8 mouse cellular contexts compared by ENCODE assay signal in genomic region chr5:140619151-140619771, GRCm38 (mm10). TPM values are rescaled to one million over a fixed set of nuclear protein-coding genes. Genes with fewer than 3 reads are reported as not detected.
A peak's percentile ranks its signal among the peaks of the same experiment; 100 is the strongest.
DNase-seq lines count a peak whose midpoint lies in the region; TF ChIP-seq lines count a peak whose summit lies in the region.

No protein-coding gene starts in this region.

- H3K4me1 ChIP-seq in heart, adult 2 months (ENCODE audit: control insufficient read depth, insufficient read depth, low read length): no peaks in the 10 kb centered on the region
- H3K4me1 ChIP-seq in liver, adult 2 months (ENCODE audit: control insufficient read depth, insufficient read depth, low read length): no peaks in the 10 kb centered on the region; the same call in 1 of the 2 replicates

- peak; percentile 86 for TF ChIP-seq EP300 in heart, adult 2 months (IDR thresholded peaks at IDR 0.05; ENCODE audit: insufficient read depth, low read depth, low read length)

- H3K4me3 ChIP-seq in heart, adult 2 months: no peak overlapping the region
- H3K4me3 ChIP-seq in liver, adult 2 months (ENCODE audit: insufficient read depth, low read depth, low read length): no peak overlapping the region

- no peaks in the 10 kb centered on the region for H3K36me3 ChIP-seq in heart, adult 2 months (ENCODE audit: control insufficient read depth, insufficient read depth, low read length)
- no peaks in the 10 kb centered on the region for H3K36me3 ChIP-seq in liver, adult 2 months (ENCODE audit: control insufficient read depth, insufficient read depth, low read length)

- no peak; the same call in 1 of the 2 replicates for TF ChIP-seq POLR2A in heart, adult 2 months (IDR thresholded peaks at IDR 0.05; ENCODE audit: insufficient read depth, low read depth, low read length)
- no peak for TF ChIP-seq POLR2A in liver, adult 2 months (IDR thresholded peaks at IDR 0.05; ENCODE audit: extremely low read depth, insufficient read depth, low read length)

- no peak overlapping the region for H3K9ac ChIP-seq in heart, adult 2 months (ENCODE audit: low read depth, low read length)
- H3K9ac ChIP-seq in liver, adult 2 months (ENCODE audit: low read depth, low read length): no peak overlapping the region

- no peak overlapping the region for H3K27ac ChIP-seq in heart, adult 2 months
- no peak overlapping the region for H3K27ac ChIP-seq in liver, adult 2 months (replicated peaks; ENCODE audit: insufficient read depth, low read depth, low read length)

- WGBS in heart, adult 2 months: 18% methylated on average over 6 of the region's 6 CpGs
- 20% methylated on average over 6 of the region's 6 CpGs for WGBS in liver, adult 2 months

- H3K27me3 ChIP-seq in heart, adult 2 months (ENCODE audit: control insufficient read depth, insufficient read depth, low read length): no peaks in the 10 kb centered on the region
- H3K27me3 ChIP-seq in liver, adult 2 months (ENCODE audit: control insufficient read depth, insufficient read depth, low read length): no peaks in the 10 kb centered on the region

- peak; percentile 85 for TF ChIP-seq CTCF in heart, adult 2 months (IDR thresholded peaks at IDR 0.05)
- TF ChIP-seq CTCF in liver, adult 2 months (IDR thresholded peaks at IDR 0.05; ENCODE audit: low read depth, low read length): peak; percentile 90

- peak; percentile 76 to 84 for DNase-seq in heart, adult 2 months
- DNase-seq in heart, postnatal 25 days (ENCODE audit: low spot score): no peak
- peak; percentile 69 for DNase-seq in c-Kit-negative CD71-positive TER-119-positive erythroid progenitor cells, embryonic 14.5 days (ENCODE audit: low read depth, low spot score)
- DNase-seq in frontal cortex, postnatal 25 days (ENCODE audit: low spot score in 2 of 2): peak; percentile 72 to 73
- DNase-seq in kidney, adult 18-20 months: peak; percentile 79
- DNase-seq in liver, adult 2 months (ENCODE audit: extremely low read depth, low read depth, low spot score): peak; percentile 16
- DNase-seq in natural killer cell, adult 2 months (ENCODE audit: low spot score in 2 of 2): peak; percentile 80 to 85
- DNase-seq in testis, postnatal 10 days (ENCODE audit: low spot score): peak; percentile 91

- H3K79me2 ChIP-seq in heart, adult 2 months (replicated peaks; ENCODE audit: control insufficient read depth, insufficient read depth, low read length): no peaks in the 10 kb centered on the region
- H3K79me2 ChIP-seq in liver, adult 2 months (ENCODE audit: control insufficient read depth, insufficient read depth, low read length): no peaks in the 10 kb centered on the region

- intact Hi-C loops in heart, adult 2 months (cut with DNase I): loop anchor here (1.0 kb wide), 2 partner anchors 51 to 79 kb away; no protein-coding TSS in a partner anchor
- intact Hi-C loops in heart, postnatal 25 days (cut with DNase I): loop anchor here (1.0 kb wide), 2 partner anchors 52 to 79 kb away; no protein-coding TSS in a partner anchor

RNA-seq across cellular contexts. Expression of gene Lfng, which starts 12.1 kb away (rescaled TPM):
- total RNA-seq in heart, adult 2 months (2021): 10 to 100 TPM in 1 of 2 experiments, 1 to 10 TPM in 1; 7.4 to 11.5 TPM
- polyA plus RNA-seq in heart, adult 2 months (2012; rRNA removed): 18.4 and 23.1 TPM in 2 replicates
- total RNA-seq in heart, postnatal 25 days (2021): 10 to 100 TPM in 1 of 2 experiments, 1 to 10 TPM in 1; 7.3 to 10.8 TPM
- 4.2 and 5.5 TPM in 2 replicates for total RNA-seq in liver, adult 2 months (2014; rRNA removed)
- polyA plus RNA-seq in liver, adult 2 months (2012; rRNA removed): 9.2 and 9.5 TPM in 2 replicates

RNA-seq across cellular contexts. Expression of gene Ttyh3, which starts 29.6 kb away (rescaled TPM):
- 10 to 100 TPM; 10.6 to 11.0 TPM for total RNA-seq in heart, adult 2 months (2021)
- polyA plus RNA-seq in heart, adult 2 months (2012; rRNA removed): 13.9 and 14.6 TPM in 2 replicates
- total RNA-seq in heart, postnatal 25 days (2021): 10 to 100 TPM; 15.6 to 18.6 TPM
- total RNA-seq in liver, adult 2 months (2014; rRNA removed): 1.9 and 2.7 TPM in 2 replicates
- polyA plus RNA-seq in liver, adult 2 months (2012; rRNA removed): 7.1 and 8.6 TPM in 2 replicates

RNA-seq across cellular contexts. Expression of gene Grifin, which starts 54.4 kb away (rescaled TPM):
- not detected for total RNA-seq in heart, adult 2 months (2021)
- not detected in 2 replicates for polyA plus RNA-seq in heart, adult 2 months (2012; rRNA removed)
- total RNA-seq in heart, postnatal 25 days (2021): not detected
- total RNA-seq in liver, adult 2 months (2014; rRNA removed): not detected in 2 replicates
- polyA plus RNA-seq in liver, adult 2 months (2012; rRNA removed): not detected in 2 replicates
